Comparison of ENCODE assay signal across 15 mouse cellular contexts in the genomic region with DNA sequence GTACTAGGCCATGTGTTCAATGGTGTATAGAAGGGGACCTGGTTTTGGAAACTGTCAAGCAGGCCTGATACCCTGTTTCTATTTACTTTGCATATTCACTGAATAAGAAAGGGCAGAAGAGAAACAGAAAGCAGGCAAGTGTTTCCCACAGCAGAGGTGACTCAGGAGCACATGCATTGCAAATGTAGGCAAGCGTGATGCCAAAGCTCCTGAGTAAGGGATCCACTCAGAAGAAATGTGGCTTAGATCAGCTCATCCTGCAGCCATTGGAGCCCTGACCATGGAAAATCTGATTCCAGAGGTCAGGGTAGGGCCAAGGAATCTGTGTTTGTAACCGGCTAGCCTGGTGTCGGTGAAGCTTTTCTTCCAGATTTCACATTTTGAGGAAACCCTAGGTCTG.
"Had no signal": no experiment of that assay in that cellular context is flagged by ENCODE, and none has a peak within 500 bp of the region (broad histone marks: within the 10 kb centered on the region; RNA-seq: fewer than 3 reads in every experiment).

No protein-coding gene starts in this region.

- H3K27me3 ChIP-seq: limb, embryonic 15.5 days; midbrain, embryonic 13.5 days had no signal

- H3K4me1 ChIP-seq: midbrain, embryonic 13.5 days had no signal

- H3K27ac ChIP-seq: kidney, postnatal 0 days; liver, embryonic 14.5 days; macrophage; midbrain, embryonic 13.5 days; stomach, postnatal 0 days had no signal

- H3K9me3 ChIP-seq: limb, embryonic 15.5 days; midbrain, embryonic 13.5 days had no signal

- H3K4me2 ChIP-seq: limb, embryonic 15.5 days; liver, embryonic 11.5 days; lung, embryonic 14.5 days; midbrain, embryonic 13.5 days had no signal

- H3K9ac ChIP-seq: limb, embryonic 15.5 days; liver, embryonic 14.5 days; liver, postnatal 0 days; lung, embryonic 14.5 days; midbrain, embryonic 13.5 days had no signal

- ATAC-seq: liver, postnatal 0 days; lung, postnatal 0 days; midbrain, embryonic 13.5 days had no signal

- H3K36me3 ChIP-seq: limb, embryonic 15.5 days; midbrain, embryonic 13.5 days had no signal

- DNase-seq: kidney, postnatal 36 days; liver, postnatal 0 days; lung, embryonic 14.5 days; right cerebral cortex, postnatal 4 days; thymus, adult 2 months; thymus, postnatal 14 days; thymus, postnatal 4 days had no signal

- H3K4me3 ChIP-seq: limb, embryonic 15.5 days; midbrain, embryonic 13.5 days had no signal
